Mouse (Mus musculus) ZHBTc4 (cell line): ENCODE results near the gene Smarcd3.

Experiments used
- DNase-seq: peaks from one replicate; pipeline ENCODE4 v3.0.0-alpha.2; 2011; ENCODE audit warnings: low read depth, low spot score

Gene Smarcd3

GRCm38 (mm10) chr5:24623986-24624821 is at the start of gene Smarcd3:
Gene Smarcd3 (minus strand): TSS chr5:24624411.
- peak; percentile 69 for DNase-seq

- no peak for DNase-seq
These were observed 37.2 kb upstream of the Smarcd3 start for GRCm38 (mm10) chr5:24661457-24661856.

- no peak for DNase-seq
These were observed 35.7 kb upstream of the Smarcd3 start for GRCm38 (mm10) chr5:24659708-24660423.

GRCm38 (mm10) chr5:24657113-24657512 is 32.9 kb upstream of the Smarcd3 start:
- no peak for DNase-seq

GRCm38 (mm10) chr5:24654491-24654890 is 30.3 kb upstream of the Smarcd3 start:
- DNase-seq = no peak

GRCm38 (mm10) chr5:24652780-24653179 is 28.6 kb upstream of the Smarcd3 start:
- no peak for DNase-seq

GRCm38 (mm10) chr5:24651768-24652752 is 27.8 kb upstream of the Smarcd3 start:
- DNase-seq = peak; percentile 87

- peak; percentile 78 for DNase-seq
These were observed 27.1 kb upstream of the Smarcd3 start for GRCm38 (mm10) chr5:24651356-24651755.

- no peak for DNase-seq
These were observed 25.5 kb upstream of the Smarcd3 start for GRCm38 (mm10) chr5:24649701-24650100.

GRCm38 (mm10) chr5:24649231-24649630 is 25.0 kb upstream of the Smarcd3 start:
- peak; percentile 82 for DNase-seq

GRCm38 (mm10) chr5:24645454-24645853 is 21.2 kb upstream of the Smarcd3 start:
- no peak for DNase-seq

GRCm38 (mm10) chr5:24639081-24639480 is 14.9 kb upstream of the Smarcd3 start:
- no peak for DNase-seq

- DNase-seq = peak; percentile 67
These were observed 13.9 kb upstream of the Smarcd3 start for GRCm38 (mm10) chr5:24638131-24638530.

- DNase-seq = no peak
These were observed 12.8 kb upstream of the Smarcd3 start for GRCm38 (mm10) chr5:24636987-24637386.

GRCm38 (mm10) chr5:24635526-24636141 is 11.4 kb upstream of the Smarcd3 start:
- DNase-seq = no peak

GRCm38 (mm10) chr5:24635093-24635492 is 10.9 kb upstream of the Smarcd3 start:
- DNase-seq = no peak

GRCm38 (mm10) chr5:24629712-24630111 is 5.5 kb upstream of the Smarcd3 start:
- no peak for DNase-seq

- no peak for DNase-seq
These were observed 560 bp upstream of the Smarcd3 start for GRCm38 (mm10) chr5:24624822-24625120.

- DNase-seq = no peak
These were observed 898 bp downstream of the Smarcd3 start for GRCm38 (mm10) chr5:24623041-24623985.

GRCm38 (mm10) chr5:24622386-24623040 is 1.7 kb downstream of the Smarcd3 start:
- no peak for DNase-seq
